Mouse (Mus musculus) thymus, postnatal 36 days (tissue): ENCODE measurements around the gene Fau.
A peak's percentile ranks its signal among the peaks of the same experiment; 100 is the strongest.

Experiments
- DNase-seq, 2 experiments: peaks; one replicate each; pipeline ENCODE4 v3.0.0; 2022; ENCODE audit warnings: mixed read lengths in 2 of 2

Fau gene

DNA sequence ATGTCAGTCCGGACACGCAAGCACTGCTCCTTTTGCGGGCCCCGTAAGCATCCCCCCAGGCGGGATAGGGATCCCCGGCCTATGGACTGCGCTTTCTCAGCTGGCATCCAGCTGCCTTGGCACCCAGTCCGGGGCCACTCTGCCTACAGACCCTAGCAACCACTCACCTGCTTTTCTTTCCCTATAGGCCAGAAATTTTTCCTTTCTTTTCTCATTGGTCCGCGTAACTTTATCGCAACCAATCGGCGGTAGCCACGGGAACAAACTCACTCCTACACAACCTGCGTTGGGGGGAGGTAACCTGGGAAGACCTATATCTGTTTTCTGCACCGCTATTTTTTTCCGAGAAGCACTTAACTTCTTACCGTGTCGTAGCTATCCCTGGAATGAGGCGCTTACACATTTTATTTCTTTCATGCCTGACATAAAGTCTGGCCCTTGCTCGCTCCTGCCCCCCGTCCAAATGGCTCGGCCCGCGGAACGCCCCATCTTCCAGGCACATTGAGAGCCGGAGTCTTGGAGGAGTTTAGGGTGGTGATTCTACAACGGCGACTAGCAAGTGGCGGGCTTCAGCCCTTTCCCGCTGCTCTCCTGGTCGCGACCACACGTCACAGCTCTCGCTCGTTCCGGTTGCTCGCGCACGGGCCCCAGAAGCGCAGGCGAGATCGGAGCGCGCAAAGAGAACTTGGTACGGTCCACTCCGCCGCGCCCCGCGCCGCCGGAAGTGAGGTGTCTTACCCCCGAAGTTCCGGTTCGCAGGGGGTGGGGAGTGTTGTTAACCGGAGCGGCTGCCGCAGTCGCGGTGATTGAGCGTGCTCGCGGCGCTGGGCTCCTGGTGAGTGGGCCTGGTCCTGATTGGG lies 11.1 kb upstream of the Fau start, which contains the start of gene Syvn1:
Syvn1 (plus strand) TSS at position 283 of the 860 bp plus-strand sequence.
- DNase-seq, result peak; percentile 88 to 89

DNA sequence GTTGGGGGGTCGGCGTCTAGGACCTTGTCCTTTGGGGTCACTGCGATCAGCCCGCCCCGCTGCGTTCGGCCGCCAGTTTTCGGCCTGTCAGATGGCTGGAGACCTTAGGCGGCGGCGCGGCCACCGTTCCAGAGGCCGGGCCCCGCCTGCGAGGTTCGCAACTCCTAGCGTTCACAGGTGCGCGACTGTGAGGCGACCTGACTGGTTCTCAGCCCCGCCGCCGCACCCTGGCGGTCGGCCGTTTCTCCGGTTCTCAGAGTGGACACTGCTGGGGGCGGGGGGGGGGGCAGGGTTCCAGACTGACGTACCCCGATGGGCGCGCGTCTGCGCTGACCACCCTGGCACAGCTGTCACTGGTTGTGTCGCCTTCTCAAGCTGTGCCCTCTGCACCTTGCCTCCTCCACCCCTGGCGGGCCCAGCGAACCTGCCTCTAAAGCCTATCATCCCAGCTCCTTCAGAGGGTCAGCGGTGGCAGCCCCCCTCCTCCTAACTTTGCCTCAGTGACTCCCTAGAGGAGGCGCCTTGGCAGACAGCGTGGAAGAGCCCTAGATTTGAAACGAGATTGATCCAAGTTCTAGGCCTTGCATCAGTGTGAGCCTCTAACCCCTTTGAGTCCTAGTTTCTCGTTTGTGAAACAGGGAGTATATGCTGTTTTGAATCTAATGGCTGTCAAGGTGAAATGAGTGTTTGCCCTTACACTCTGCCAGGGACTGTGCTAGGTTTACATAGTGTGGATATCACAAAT lies 10.3 kb upstream of the Fau start:
- DNase-seq, result no peak

DNA sequence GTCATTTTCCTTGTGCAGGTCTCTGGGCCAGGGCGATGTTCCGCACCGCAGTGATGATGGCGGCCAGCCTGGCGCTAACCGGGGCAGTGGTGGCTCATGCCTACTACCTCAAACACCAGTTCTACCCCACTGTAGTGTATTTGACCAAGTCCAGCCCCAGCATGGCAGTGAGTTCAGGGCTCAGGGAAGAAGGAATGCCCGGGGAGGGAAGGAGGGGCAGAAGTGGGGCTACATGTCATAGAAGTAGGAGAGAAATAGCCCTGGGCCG lies 9.8 kb upstream of the Fau start:
- DNase-seq, result no peak

DNA sequence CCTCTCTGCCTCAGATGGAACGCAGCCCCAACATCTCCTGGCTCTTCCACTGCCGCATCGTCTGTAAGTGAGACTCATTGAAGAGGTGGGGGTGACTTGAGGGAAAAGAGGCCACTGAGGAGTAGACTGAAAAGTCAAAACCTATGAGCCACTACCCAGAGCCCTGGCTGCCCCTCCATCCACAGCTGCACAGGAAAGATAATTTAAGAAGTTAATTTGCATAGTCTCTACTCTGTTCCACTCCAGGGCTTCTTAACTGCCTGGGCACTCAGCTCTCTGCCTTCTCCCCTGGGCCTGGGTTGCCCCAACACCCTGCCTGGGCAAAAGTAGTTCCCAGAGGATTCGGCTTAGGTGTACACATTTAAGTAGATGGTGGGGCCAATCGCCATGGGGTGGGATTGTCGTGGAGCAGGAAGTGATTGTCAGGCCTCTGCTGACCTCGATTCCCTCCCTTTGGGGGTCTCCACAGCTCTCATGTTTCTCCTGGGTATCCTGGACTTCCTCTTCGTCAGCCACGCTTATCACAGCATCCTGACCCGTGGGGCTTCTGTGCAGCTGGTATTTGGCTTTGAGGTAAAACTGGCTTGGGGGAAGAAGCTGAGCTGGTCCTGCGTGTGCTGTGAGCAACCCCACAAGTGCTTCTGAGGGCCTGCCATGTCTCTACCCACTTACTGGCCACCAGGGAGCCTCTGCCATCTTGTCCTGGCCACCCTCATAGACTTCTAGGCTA lies 8.8 kb upstream of the Fau start:
- DNase-seq, result no peak

DNA sequence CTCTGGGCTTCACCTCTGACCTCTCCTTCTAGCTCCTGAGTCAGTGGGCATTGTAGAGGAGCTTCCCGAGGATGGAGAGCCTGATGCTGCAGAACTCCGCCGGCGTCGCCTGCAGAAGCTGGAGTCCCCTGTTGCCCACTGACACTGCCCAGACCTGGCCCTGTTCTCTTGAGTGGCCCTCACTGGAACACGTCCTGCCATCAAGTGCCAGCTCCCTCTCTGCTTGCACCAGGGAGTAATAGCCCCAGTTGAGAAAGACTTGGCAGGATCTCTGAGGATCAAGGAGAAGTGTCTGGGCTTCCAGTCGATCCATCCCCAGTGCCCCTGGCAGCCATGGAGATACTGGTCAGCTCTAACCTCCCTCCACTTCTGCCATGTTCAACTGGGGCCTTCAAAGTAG lies 5.1 kb upstream of the Fau start:
- DNase-seq, result no peak

DNA sequence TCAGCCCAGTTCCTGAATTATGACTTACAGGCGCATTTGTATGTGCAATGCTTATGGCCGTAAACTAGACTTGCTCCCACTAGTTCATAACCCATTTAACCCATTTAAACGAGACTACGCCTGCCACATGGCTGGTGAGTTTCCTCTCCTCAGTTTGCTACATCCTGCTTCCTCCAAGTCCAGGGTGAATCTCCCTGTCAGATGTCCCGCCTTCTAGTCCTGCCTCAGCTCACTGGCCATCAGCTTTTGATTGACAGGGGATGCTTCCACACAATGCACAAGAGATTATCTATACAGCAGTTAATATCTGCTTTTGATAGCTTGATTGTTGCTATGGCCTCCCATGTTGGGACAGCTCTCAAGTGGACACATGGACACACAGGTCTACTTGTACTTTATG lies 3.3 kb upstream of the Fau start:
- DNase-seq, result no peak

DNA sequence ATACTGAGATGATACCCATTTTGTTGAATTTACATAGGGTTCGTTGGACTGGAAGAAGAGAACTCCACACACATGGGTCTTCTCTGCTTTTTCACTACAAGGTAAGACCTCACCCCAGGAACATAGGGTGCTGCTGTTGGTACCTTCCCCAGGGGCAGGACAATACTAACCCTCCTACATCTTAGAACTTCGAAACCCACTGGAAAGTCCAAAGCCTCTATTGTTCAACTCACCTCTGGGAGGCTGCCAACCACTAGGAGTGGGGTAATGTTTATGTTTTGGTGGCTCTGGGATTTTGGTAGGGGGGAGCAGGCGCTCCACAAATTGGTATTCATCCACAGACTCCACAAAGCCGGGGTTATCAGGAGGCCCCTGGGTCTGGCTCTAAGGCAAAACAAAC lies 948 bp upstream of the Fau start:
- DNase-seq, result no peak

DNA sequence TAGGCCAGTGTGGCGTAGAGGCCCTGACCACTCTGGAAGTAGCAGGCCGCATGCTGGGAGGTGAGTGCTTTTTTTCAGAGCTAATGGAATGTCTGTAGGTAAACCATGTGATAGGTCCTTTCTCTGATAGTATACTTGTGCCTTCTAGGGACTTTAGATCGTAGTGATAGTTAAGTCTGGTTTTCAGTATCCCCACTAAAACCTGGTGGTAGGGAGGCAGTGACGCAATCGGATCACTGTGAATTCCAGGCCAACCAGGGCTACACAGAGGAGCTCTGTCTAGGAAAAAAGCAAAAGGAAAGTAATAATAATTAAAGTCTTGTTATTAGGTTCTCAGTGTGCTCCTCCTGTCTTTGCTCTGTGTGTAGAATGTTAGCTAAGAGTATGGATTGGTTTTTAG lies 869 bp downstream of the Fau start:
- no peak for DNase-seq

DNA sequence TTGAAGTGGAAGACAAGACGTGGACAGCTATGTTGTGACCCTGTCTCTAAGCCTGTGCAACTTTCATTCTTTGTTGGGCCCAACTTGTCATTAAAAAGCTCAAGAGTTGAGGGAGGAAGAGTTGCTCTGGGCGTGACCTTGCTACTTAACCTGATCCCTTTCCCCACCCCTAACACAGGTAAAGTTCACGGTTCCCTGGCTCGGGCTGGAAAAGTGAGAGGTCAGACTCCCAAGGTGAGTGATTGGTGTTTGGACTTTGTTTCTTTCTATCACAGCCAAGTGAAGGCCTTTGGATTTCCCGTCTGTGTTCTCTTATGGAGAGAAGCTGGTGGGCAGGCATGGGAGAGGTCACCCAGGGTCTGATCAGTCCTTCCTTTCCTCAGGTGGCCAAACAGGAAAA lies 1.3 kb downstream of the Fau start:
- DNase-seq, result no peak

DNA sequence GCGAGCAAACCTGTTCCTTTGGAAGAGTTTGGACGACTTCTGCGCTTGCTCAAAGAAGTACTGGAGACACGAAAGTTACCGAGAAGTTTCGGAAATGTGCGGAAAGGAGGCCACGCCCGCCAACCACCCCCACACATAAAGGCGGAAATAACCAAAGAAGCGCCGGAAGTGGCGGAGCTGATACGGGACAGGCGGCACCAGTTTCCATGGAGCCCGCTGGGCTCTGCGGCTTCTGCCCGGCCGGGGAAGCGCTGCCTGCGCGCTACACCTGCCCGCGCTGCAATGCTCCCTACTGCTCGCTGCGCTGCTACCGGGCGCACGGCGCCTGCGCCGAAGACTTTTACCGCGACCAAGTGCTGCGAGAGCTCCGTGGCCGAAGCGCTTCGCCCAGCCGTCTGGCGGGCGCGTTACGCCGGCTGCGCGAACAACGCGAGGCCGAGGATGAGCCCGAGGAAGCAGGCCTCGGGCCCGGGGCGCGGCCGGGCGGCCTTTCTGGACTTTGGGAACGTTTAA lies 3.4 kb downstream of the Fau start, which contains the start of gene Znhit2:
Znhit2 (plus strand) TSS at position 172 of the 513 bp plus-strand sequence.
- peak; percentile 93 to 95 for DNase-seq

DNA sequence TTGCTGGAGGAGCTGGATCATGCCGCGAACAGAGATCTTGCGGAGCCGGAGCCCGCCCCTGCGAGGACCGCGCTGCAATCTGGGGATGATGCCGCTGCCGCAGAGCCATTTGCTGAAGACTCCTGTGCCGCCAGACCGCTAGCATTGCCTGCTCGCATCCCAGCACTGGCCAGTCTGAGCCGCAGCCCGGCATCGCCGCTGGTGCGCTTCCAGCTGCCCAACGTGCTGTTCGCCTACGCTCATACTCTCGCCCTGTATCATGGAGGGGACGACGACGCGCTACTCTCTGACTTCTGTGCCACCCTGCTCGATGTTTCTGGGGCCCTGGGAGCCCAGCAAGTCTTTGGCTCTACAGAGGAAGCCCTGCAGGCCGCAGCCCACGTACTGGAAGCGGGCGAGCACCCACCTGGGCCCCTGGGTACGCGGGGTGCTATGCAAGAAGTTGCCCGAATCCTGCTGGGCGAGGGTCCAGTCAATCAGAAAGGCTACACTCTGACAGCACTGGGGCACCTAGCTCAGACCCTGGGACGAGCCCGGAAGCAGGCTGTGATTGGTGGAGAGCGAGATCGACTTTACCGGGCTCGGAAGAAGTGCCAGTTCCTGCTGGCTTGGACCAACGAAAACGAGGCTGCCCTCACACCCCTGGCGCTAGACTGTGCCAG lies 4.1 kb downstream of the Fau start:
- peak; percentile 72 to 77 for DNase-seq

DNA sequence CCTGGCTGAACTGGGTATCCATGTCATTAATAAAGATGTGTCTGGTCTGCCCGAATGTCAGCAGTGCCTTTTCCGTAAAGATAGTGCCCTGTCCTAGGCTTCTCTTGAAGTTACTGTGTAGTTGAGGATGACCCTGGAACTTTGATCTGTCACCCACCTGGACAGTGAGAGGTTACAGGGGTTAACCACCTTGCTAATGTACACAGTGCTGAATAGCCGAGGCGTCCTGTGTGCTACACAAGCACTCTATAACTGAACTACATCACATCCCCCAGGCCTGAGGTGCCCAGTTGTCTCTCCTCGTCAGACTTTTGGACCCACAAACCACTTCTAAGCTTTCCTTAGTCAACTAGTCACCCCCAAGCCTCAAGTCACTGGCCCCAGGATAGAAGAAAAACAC lies 4.8 kb downstream of the Fau start:
- no peak for DNase-seq

DNA sequence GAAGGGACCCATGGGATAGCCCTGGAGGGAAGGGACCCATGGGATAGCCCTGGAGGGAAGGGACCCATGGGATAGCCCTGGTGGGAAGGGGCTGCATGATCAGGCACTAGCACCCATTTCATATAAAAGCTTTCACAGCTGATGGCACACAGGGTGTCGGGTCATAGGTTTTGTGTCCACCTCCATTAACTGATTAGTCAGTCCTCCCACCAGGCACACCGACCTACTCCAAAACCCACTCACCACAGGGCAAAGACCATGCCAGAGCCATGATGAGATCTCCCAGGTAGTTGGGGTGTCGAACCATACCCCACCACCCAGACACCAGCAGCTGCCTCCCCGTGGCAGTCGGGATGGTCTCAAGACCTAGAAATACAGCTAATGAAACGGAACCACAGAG lies 5.4 kb downstream of the Fau start:
- DNase-seq, result no peak

DNA sequence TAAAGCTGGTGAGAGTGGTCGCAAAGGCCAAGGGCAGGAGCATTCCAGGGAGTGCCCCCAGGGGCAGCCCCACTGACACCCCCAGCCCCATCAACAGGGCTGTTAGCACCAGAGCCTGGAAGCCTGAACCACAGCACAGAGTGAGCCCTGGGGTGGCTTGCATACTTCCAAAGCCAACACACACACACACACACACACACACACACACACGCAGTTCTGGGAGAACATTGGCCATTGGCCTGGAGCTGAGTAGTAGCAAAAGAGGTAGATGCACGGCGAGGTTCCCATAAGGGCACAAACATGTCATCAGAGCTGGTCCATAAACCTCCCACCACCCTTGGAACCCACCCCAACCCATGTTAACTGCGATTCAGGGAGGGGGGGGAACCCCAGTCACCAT lies 8.9 kb downstream of the Fau start:
- DNase-seq, result no peak

DNA sequence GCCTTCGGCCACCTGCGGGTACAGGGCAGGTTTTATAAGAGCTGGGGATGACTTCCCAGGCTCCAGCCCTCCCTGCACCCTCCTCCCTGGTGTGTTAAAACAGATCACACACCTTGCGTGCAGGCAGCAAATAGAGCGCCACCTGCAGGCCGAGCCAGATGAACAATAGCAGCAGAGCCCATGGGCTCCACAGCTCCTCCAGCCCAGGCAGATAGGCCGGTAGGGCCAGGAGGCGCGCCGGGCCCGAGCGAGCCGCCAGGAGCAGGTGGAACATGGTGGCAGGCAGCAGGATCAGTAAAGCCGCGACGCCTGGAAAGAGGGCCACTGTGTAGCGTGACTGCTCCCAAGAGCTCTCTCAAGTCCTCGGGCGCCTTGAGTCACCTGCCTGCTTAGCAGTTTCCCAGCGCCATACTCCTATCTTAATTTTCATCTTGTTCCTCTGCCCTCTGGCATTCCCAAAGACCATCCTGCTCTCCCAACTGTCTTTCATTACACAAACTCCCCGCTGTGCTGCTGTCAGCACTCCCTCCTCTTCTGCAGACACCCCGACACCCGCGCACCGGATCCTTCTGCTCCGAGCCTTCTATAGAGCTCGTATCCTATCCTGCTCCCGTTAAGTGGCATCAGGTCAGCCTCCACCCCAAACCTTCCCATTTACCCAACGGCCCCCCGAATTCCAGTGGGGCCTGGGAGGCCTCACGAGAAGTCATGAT lies 9.5 kb downstream of the Fau start:
- DNase-seq, result peak; percentile 84

DNA sequence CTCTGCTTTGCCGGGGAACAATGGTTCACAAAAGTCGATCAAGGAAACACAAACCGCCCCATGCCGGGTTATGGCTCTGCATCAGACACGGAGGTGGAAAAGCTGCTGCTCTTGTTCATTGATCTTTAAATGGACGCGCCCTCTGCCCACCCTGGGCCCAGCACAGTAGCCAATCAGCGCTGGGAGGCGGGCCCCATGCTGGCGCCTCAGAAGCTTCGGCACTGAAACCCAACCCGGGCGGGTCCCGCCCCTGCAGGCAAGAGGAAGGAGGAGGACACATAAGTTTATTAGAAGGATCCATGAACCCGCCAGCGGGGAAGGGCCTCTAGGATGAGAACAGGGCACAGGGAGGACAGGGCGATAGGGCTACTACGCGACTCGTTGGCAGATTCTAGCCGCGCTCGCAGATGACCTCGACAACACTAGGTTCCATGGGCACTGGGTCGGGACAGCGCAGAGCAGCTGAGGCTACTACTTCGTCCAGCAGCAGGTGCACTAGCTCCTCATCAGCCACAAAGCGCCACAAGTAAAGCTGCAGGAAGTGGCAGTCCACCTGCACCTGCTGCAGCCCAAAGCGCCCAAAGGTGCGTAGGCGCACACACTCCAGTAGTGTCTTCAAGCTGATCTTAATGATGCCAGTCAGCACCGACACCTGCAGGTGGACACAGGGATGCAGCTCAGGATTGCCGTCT lies 10.2 kb downstream of the Fau start, which contains the start of gene Tm7sf2:
Tm7sf2 (minus strand) TSS at position 650 of the 692 bp plus-strand sequence.
- peak; percentile 83 to 89 for DNase-seq

DNA sequence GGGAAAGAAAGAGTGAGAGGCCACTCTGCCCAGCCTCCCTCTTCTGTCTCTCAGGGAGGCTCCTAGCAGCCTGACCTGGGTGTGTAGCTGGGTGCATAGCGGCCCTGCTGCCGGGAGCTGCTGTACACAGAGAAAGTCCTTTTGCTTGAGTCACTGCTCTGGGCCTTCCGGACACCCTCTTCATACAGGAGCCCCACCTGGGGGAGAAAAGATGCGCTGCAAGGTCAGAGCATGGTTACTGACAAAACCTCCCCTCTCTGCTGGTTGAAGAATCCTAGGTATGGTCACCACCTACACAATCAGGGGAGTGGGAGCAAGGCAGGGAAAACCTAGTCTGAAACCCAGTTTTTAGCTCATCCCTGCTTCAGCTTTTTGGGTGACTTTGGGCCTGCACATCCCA lies 11.3 kb downstream of the Fau start:
- DNase-seq, result peak in 1 of 2 experiments; percentile 41

DNA sequence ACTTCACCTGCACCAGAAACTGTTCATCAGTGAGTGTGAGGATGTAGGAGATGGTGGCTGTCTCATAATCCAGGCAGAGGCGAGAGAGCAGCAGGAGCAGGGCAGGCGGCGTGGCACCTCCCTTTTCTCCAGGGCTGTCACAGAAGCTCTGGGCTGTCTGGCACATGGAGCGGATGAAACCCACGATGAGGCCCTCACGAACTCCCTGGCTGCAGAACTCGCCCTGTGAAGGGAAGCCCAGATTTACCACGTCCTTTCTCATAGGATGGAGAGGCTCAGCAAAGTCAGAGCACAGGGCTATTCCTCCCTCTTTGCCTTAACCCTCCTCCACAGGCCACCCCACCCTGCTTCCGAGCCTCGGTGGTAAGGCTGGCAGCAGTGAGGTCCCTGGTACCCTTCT lies 12.2 kb downstream of the Fau start:
- DNase-seq, result no peak

DNA sequence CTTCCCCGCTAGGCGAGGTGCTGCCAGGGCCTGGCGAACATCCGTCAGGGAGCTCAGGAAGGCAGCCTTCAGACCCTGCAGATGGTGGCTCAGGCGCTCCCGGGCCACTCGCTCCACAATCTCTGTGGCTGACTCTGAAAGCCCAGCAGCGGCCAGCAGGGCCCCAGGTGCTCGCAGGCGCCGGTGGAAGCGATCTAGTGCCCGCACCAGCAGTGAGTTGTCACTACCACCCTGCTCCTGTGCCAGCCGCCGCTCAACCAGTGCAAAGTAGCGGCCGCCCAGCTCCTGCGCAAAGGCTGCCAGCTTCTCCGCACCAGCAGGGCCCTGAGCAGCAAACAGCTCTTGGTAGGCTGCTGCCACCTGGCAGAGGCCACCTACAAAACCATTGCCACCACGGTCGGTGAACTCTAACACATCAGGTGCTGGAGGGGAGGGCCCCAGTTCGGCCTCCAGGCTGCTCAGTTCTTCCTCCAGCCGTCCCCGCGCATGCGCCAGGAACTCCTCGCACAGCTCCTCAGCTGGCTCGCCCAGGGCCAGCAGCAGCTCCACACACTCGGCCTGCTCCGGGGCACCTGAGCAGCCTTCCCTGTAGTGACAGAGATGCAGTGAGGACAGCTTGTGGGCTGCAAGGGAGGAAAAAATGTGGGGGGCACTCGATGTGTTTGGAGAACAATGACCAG lies 13.1 kb downstream of the Fau start:
- DNase-seq, result no peak

DNA sequence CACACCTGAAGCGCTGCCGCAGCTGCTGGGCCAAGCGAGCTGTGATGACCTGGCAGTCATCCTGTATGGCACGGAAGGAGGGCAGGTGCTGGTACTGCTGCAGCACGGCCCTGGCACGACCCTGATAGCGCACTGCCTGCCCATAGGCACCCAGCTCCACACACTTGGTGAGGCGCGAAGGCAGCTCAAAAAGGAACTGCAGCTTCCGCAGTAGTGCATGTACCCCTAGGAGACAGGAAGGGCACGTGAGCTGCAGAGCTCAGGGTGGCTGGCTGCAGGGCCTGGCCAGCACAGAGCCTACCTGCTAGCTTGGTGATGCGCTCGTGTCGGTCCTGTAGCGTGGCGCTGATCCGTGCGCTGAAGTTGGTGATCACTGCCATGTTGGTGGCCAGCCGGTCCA lies 13.6 kb downstream of the Fau start:
- DNase-seq, result no peak

DNA sequence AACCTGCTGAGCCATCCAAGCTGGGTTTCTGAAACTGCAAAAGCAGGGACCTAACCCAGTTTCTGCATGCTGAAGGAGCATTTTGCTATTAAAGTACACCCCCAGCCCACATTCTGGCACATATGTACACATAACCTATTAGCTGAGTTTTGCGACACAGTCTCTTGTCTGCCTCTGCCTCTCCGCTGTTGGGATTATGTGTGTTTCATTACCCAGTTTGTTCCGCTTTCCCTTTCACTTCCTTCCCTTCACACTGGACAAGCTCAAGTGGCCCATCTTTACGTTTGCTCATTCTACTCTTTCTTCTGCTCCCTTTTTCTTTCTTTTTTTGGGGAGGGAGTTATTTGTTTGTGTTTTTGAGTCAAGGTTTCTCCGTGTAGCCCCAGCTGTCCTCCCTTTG lies 16.2 kb downstream of the Fau start:
- no peak for DNase-seq
